Mouse (Mus musculus): ENCODE data around the gene Mtrex. TPM values are rescaled to one million over a fixed set of nuclear protein-coding genes. Genes with fewer than 3 reads are reported as not detected.

Gene Mtrex
- polyA plus RNA-seq, 1 experiment: 42.7 TPM

DNA sequence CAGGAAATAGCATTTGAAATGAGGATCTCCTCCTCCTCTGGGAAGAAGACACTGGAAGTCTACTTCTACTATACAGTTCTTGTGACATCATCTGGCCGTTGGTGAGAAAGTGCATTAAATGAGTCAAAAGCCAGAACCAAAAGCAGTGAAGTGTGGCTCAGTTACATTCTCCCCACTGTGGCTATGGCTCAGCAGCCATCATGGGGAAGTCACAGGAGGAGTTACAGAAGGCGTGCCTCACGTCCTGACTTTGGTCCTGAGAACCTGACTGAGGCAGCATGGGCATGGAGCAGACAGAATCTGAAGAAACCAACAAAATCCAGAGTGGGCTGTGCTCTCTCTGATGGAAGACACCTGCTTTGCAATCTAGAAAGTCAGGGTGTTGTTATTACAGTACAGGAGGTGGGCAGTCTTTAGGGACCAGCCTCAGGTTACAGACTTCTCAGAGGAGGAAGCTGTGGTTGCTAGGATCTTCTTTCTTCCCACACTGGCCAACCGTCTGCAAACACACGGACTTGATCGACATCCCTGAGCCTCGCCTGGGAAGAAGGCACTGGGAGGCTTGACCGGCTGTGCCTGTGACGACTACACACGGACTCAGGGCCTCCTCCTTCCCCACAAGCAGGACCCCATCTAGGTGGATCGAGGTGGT, 57.0 kb downstream of the Mtrex start:
- no peak for DNase-seq (ENCODE audit: extremely low spot score in 1 of 2, low spot score in 1 of 2)

DNA sequence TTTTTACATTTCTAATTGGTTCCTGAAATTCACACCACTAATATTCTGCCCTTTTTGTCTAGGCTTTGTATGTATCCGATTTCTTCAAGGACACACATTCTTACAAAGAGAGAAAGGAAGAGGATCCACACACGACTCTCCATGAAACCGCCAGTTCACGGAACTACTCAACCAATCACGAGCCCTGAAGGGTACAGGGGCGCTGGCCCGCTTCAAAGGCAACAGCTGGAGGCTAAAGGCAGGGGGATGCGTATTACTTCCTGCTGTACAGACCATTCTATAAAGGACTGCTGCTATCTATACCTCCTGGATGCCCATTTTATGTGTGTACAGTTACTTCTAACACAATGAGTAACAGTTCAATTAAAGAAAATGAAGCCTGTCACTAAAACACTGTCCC, 59.8 kb downstream of the Mtrex start:
- no peak for DNase-seq (ENCODE audit: extremely low spot score in 1 of 2, low spot score in 1 of 2)

DNA sequence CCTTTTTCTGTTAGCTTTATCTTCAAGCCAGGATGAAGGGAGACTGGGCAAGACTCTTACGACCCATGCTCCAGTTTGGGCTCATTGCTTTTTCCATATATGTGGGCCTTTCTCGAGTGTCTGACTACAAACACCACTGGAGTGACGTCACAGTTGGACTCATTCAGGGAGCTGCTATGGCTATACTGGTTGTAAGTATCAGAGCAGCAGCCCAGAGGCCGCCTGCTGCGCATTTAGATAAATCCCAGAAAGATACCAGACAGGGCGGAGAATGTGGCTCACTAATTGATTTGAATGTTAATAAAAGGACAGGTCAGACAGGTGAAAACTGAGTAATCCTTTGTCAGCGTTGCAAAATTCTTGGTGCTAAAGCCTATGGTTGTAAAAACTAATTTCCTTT, 60.4 kb downstream of the Mtrex start:
- no peak for DNase-seq (ENCODE audit: extremely low spot score in 1 of 2, low spot score in 1 of 2)

DNA sequence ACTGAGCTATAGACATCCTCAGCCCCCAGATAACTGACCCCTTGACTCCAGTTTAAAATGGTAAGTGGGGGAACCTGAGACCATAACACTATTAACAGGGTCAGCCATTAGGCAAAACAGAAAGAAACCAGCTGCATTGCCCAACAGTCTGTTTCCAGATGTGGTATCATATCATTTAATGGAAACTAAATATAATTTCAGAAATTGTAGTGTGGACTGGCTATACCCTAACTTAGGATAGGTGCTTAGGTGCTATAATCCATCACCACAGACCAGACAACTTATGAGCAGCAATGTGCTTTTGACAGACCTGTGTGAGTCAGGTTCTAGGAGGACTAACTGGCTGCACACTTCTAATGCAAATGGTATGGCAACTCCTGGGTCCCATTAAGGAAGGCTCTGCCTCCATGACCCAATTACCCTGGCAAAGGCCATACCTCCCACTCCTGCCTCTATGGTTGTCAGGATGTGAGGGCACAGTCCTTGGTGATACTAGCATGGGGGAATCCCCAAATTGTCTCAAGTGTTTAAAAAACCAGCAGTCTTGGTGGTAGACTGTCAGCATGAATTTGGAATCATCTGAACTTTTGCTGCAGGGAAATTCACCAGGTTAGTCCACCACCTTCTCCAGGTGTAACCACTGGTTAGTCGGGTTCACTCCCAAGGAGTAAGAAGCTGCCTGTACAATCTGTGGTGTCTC, 64.1 kb downstream of the Mtrex start:
- no peak for DNase-seq (ENCODE audit: extremely low spot score in 1 of 2, low spot score in 1 of 2)

DNA sequence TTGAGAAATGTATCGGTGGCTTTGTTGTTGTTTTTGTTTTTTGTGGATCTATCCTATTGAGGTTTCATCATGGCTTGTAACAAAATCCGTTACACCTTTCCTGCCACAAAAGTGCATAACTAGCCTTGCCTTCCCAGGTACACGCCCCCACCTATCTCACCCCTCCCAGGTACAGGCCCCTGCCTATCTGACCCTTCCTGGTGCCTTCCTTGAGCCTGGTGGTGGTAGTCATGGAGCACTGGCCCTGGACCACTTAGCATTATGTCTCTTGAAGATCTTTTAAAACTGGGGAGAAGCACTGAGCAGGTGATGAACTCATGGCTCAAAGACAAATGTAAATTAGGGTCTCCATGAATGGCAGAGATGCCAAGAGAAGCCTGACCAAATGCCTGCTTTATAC, 64.9 kb downstream of the Mtrex start:
- no peak for DNase-seq (ENCODE audit: extremely low spot score in 1 of 2, low spot score in 1 of 2)

DNA sequence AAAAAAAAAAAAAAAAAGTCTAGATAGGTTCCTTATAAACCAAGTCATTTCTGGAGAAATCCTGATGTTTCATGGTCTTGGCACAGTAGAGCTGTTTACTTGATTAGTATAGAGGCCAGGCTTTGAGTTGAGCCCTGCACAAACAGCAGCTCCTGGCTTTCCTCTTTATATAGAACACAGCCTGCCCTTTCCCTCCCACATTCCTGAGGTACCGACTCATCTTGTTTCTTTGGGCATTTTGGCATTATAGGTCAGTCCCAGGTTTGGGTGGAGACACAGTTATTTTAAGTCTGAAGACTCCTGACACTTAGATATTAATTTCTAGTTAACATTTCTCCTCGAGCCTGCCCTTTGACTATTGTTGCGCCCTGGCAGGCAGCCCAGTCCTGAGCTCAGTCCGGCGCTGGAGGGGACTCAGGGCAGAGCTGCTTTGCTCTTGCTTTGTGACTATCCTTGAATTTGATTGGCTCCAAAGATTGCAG, 65.3 kb downstream of the Mtrex start:
- DNase-seq (ENCODE audit: extremely low spot score in 1 of 2, low spot score in 1 of 2): no peak

DNA sequence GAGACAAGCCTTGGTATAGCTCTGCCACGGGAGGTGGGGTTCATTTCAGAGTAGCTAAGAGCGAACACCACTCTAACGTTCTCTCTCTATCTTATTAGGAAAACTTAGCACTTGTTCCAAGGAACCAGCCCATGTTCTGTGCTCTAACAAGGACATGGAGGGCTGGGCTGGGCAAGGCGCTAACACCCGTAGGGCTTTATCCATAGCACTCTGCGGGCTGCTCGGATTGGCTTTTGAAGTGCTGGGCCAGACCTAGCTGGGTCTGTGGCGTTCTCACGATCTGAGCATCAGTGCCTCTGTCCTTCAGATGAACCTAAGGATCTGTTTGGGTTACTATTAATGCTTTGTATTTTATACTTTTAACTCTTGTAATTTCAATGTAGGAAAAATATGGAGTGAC, 66.3 kb downstream of the Mtrex start:
- DNase-seq (ENCODE audit: extremely low spot score in 1 of 2, low spot score in 1 of 2): no peak

DNA sequence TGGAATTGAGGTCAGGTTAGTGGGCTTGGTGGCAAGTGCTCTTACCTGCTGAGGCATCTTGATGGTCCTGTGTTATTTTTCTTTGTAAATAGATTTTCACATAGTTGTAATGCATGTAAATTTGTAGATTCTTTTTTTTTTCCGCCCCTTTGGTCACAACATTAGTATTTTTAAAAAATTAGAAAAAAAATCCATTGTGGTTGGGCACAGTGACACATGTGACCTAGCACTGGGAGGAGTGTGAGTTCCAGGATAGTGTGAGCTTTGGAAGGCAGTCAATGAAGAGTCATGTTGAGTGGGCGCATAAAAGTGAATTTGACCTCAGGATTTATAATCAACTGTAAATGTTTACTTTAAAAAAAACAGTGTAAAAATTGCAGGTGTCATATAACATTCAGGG, 66.8 kb downstream of the Mtrex start:
- DNase-seq (ENCODE audit: extremely low spot score in 1 of 2, low spot score in 1 of 2): no peak

DNA sequence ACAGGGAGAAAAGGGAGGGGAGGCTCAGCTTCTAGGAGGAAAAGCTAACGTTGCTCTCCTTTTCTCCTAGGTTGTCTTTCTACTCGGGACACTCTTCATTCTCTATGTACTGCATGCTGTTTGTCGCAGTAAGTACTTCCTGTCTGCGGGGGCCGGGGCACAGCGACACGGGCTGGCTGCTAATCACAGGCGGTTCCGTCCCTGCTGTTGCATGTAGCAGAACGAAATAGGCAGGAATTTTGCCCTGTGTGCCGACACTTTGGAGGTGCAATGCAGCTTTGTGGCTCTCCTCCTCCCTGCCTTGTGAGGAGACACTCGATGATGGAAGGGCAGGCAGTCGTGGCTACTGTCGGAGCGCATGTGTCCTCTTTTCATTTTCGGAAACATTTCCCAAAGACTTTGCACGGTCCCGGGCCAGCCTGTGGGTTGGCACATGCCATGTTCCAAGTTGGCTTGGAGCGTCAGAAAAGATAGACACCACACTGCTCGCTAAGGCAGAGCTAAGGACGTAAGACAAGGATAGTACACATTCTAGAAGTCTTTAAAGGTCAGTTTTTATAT, 67.5 kb downstream of the Mtrex start:
- DNase-seq (ENCODE audit: extremely low spot score in 1 of 2, low spot score in 1 of 2): no peak

DNA sequence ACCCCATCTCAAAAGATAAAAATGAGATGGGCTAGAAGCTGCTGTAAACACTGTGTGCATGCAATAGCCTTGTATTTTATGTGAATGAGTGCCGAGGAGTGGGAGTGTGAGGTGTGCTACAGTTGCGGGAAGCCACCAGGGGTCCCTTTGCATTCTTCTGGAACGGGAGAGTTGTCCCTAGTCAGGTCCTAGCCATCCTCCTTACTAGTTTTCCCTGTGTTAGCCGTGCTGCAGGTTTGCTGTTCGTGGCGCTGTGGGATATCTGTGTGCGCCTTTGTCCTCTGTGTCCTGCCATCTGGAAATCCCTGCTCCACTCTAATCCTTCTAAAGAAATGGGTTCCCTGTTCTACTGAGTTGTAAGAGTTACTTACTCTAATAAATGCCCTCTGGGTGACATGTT, 69.3 kb downstream of the Mtrex start:
- DNase-seq (ENCODE audit: extremely low spot score in 1 of 2, low spot score in 1 of 2): no peak

DNA sequence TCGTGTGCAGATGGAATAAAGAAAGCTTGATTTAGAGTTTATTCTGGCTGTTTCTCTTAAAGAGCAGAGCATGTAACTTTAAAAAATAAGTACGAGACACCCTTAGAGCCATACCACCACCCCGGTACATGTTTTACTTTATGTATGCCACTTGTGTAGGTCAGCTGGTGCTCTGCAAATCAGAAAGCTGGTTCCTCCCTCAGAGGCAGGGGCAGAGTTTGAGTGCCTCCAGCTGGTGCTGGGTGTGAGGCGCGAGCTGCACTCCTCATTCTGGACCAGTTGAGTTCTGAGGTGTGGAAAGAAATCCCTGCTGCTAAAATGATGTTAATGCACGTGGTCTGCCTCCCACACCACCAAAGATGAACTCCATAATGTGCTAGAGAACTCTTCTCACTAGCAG, 72.8 kb downstream of the Mtrex start:
- DNase-seq (ENCODE audit: extremely low spot score in 1 of 2, low spot score in 1 of 2): peak in 1 of 2 experiments; percentile 23

DNA sequence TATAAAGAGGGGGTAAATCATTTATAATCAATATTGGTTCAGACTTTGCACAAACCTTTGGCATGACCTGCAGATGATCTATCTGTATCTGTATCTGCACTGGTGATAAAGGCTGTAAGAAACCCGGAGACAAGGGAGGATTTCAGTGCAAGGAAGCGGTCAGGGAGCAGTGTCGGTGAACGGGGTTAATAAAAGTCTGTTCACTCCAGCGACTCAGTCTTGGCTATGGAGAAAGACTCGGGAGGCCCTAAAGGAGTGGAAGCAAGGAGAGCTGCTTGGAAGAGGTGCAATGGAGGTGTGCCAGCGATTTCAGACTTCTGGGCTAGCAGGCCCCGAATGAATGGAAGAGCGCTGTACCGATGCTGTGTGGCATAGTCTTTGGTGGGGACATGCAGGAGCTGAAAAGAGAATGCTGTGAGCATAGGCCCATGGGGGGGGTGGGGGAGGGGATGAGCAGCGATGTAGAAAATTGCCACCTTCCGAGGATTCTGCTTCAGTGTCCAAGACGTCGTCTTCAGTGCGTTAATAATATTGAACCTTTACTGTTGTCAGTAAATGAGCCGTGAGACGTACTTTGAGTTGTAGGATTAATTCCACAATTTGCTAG, 73.4 kb downstream of the Mtrex start:
- DNase-seq (ENCODE audit: extremely low spot score in 1 of 2, low spot score in 1 of 2): no peak

DNA sequence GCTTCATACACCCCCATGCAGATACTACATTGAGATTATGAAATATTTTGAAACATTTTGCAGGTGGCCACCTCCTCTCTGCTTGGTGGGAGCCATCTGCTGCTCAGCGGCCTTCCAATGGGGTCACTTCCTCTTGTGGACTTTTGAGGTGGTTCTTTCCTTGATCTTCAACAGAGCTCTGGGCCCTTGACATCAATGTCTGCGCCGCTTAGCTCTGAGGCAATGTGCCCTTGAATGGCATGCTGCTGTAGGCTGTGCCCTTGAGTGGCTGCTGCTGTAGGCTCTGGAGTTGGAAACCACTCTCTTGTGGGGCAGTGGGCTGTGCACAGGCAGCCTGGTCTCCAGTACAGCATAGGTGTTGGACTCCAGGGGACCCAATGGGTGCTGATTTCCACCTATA, 81.3 kb downstream of the Mtrex start:
- no peak for DNase-seq (ENCODE audit: extremely low spot score in 1 of 2, low spot score in 1 of 2)

DNA sequence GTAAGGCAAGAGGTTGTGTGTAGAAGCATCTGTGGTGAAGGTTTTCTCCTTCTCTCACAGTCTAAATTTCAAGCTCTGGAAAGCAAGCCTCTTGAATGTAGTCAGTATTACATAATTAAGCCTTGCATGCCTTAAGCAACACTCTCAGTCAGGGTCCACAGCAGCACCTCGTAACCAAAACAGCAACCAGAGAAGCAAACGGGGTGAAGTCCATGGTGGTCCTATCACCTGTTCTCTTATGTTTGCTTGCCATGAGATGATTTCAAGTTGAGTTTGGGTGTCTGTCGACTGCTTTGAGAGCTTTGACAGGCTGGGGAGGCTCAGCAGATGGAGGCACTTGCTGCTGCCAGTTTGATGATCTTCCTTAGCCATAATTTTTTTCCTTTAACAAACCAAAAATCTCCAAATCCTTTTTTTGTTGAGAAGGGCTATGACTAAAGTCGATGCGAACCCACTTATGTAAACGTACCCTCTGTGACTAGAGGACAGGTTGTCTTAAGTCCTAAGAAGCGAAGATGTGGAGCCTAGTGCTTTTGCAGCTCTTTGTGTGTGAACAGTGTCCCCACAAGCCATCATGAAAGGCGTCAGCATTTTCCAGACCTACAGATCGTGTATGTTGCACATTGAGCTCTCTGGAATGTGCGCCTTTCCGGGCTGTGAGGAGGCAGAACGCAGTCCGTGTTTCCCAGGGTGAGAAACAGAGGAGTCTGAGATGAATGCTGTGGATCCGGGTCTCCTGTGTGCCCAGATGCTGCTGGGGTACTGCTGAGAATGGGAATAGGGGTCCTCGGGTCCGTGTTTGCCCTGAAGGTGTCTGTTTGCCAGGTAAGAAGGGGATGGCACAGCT, 86.7 kb downstream of the Mtrex start:
- DNase-seq (ENCODE audit: extremely low spot score in 1 of 2, low spot score in 1 of 2): peak; percentile 19 to 52

DNA sequence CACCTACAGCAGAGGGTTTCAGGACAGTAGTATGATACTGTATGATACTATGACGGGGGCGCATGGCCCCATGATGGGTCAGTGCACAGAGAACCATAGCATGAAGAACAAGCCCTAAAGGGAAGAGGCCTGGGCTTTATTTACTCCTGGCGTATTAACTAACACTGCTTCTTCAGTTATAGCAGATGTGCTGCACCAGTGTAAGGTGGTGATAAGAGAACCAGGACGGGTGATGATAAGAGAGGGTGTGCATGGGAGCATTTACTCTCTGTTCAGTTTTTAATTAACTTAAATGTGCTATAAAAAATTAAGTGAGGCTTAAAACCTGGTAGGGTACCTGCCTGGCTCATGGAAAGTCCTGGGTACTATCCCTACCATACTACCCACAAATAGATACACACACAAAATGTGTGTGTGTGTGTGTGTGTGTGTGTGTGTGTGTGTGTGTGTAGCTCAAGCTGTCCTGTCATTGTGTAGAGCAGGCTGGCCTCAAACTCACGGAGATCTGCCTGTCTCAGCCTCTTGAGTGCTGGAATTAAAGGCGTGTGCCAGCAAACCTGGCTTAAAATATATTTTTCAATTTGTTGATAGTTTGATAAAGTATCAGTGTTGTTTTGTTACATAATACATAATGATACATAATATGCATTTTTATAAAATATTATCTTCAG, 88.5 kb downstream of the Mtrex start:
- no peak for DNase-seq (ENCODE audit: extremely low spot score in 1 of 2, low spot score in 1 of 2)

DNA sequence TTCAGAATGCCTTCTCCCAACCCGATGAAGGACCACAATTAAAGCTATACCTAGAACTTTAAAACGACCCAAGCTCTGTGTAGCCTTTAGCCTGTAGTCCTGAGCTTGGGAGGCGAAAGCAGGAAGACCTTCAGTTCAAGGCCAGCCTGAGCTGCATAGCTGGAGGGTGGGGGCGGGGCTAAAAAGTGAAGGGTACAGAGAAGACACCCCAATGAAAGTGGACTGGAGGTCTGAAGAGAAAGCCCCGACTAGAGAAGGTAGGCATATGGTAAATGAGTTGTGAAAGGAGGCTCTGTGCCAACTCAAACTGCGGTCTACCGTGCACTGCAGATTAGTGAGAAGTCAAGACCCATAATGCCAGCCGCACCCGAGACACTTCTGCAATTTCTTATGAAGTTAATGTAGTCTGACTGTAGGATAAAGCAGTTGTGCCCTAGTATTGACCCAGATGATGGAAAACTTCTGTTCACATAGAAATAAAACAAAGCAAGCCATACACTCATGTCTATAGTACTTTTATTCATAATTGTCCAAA, 89.5 kb downstream of the Mtrex start:
- DNase-seq (ENCODE audit: extremely low spot score in 1 of 2, low spot score in 1 of 2): no peak

DNA sequence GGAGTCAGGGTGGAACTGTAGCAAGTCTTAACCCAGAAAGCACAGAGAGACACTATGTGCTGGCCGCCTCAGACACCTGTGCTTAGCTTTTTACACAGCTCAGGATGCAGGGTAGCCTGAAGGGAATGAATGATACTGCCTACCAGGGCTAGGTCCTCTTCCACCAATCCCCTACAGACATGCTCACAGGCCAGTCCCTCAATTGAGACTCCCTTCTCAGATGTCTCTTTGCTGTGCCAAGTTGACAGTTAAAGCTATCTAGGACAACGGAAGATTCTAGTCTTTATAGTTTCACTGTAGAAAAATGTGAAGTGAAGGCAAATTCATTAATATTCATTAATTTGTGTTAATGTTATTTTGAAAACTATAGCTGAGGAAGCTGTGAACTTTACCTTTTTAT, 90.2 kb downstream of the Mtrex start:
- DNase-seq (ENCODE audit: extremely low spot score in 1 of 2, low spot score in 1 of 2): no peak

DNA sequence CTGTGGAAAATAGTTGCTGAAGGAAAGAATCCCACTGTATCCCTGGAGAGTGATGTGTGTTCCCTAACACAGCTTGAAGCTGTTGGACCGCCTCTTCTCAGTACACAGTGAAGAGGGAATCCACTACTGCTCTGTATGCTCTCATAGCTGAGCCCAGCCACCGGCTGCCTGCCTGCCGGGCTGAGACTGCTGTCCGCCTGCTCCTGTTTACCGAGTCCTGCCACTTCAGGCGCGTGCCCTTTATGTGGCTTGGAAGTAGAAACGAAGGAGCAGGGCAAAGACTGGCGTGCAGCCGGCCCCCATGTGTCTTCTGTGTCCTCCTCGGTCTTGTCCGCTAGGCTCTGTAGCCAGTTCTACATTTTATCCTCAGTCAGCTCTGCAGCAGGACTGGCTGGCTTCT, 92.1 kb downstream of the Mtrex start:
- DNase-seq (ENCODE audit: extremely low spot score in 1 of 2, low spot score in 1 of 2): no peak

DNA sequence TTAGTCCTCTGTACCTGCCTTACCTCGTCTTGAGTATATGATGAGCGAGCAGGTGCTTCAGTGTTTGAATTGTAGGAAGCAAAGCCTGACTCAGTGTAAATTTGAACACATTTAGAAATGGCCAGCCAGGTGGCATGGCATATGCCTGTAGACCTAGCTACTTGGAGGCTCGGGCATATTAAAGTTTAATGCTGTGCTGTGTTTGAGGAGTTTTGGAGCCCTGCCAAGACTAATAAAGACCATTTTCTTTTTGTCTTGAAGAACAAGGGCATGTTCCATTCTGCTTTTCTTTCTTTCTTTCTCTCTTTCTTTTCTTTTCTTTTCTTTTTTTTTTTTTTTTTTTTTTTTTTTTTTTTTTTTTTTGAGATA, 93.3 kb downstream of the Mtrex start:
- DNase-seq (ENCODE audit: extremely low spot score in 1 of 2, low spot score in 1 of 2): no peak

DNA sequence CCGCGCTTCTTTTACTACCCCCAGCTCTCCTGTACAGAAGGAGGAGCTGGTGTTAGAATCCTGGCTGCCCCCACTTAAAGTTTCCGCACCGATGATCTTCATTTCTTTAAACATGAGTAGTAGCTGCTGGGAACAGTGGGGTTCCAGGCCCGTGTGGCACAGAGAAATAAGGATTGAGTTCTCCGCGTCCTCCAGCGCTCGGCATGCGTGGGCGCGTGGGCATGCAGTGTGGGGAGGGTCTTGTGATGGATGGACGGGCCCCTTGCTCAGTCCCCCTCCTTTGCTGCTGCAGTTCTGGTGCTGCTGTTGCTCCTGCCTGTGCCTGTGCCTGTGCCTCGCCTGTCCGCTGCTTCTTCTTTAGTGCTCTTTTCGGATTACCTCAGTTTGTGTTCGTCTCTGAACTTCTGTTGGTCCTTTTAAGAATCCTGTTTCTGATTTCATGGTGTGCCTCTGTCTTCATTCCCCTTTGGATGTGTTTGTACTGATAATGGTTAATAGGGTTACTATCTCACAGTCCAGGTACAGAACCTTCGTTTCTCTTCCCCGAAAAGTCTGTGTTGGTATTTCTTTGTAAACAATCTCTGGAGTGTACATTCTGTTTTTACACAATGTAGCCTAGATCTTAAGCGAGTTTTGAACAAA, 93.8 kb downstream of the Mtrex start:
- DNase-seq (ENCODE audit: extremely low spot score in 1 of 2, low spot score in 1 of 2): no peak

Measured in frontal cortex, adult 2 months (tissue).